Mouse (Mus musculus): ENCODE results near the gene Olfr10. TPM values are rescaled to one million over a fixed set of nuclear protein-coding genes. Genes with fewer than 3 reads are reported as not detected.
"Not testable (repeated sequence)": the region's sequence is repeated elsewhere in the genome, so short reads cannot be mapped to it uniquely, and the experiment has no call there.

Olfr10 gene
- polyA plus RNA-seq, 1 experiment = not detected

GRCm38 (mm10) chr11:49266671-49267070 lies 37.9 kb upstream of the Olfr10 start:
- no peak overlapping the region for H3K27ac ChIP-seq (ENCODE audit: insufficient read depth, low read depth, low read length)
- no peak overlapping the region for H3K4me3 ChIP-seq (ENCODE audit: insufficient read depth, low read length)
- no peak for TF ChIP-seq CTCF (IDR thresholded peaks at IDR 0.05; ENCODE audit: low read depth, low read length)
- no peak for TF ChIP-seq POLR2A (IDR thresholded peaks at IDR 0.05; ENCODE audit: borderline replicate concordance, low read depth, low read length)
- no peaks in the 10 kb centered on the region for H3K4me1 ChIP-seq (ENCODE audit: control insufficient read depth, insufficient read depth, low read length)

DNA sequence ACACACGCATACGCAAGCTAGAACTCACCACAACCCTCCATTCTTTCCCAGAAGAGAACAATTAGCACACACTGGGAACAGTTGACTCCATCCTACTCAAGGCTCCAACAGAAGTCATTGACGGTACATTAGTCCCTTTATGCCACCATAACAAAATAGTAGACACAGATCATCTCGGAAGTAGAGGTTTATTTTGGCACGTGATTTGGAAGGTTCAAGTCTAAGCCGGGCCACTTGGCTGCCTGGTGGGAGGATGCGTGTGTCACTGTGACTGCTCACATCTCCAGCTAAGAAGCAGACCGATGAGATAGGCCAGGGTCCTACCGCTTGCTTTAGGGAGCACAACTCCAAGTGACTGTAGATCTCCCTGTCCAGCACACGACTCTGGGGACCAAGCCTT lies 37.2 kb upstream of the Olfr10 start:
- Histone ChIP-seq H3K27ac (ENCODE audit: insufficient read depth, low read depth, low read length) (no peak overlapping the region), H3K4me3 (ENCODE audit: insufficient read depth, low read length) (no peak overlapping the region), H3K4me1 (ENCODE audit: control insufficient read depth, insufficient read depth, low read length) (no peaks in the 10 kb centered on the region)
- TF ChIP-seq POLR2A (IDR thresholded peaks at IDR 0.05; ENCODE audit: borderline replicate concordance, low read depth, low read length) = no peak
- no peak for TF ChIP-seq CTCF (IDR thresholded peaks at IDR 0.05; ENCODE audit: low read depth, low read length)

- Histone ChIP-seq H3K27ac (ENCODE audit: insufficient read depth, low read depth, low read length) (no peak overlapping the region), H3K4me3 (ENCODE audit: insufficient read depth, low read length) (no peak overlapping the region), H3K4me1 (ENCODE audit: control insufficient read depth, insufficient read depth, low read length) (no peaks in the 10 kb centered on the region)
- no peak for TF ChIP-seq POLR2A (IDR thresholded peaks at IDR 0.05; ENCODE audit: borderline replicate concordance, low read depth, low read length)
- TF ChIP-seq CTCF (IDR thresholded peaks at IDR 0.05; ENCODE audit: low read depth, low read length) = no peak
Observed at GRCm38 (mm10) chr11:49267970-49268579, 36.5 kb upstream of the Olfr10 start.

- Histone ChIP-seq H3K4me3 (ENCODE audit: insufficient read depth, low read length) (no peak overlapping the region), H3K4me1 (ENCODE audit: control insufficient read depth, insufficient read depth, low read length) (no peaks in the 10 kb centered on the region), H3K27ac (ENCODE audit: insufficient read depth, low read depth, low read length) (no peak overlapping the region)
- no peak for TF ChIP-seq POLR2A (IDR thresholded peaks at IDR 0.05; ENCODE audit: borderline replicate concordance, low read depth, low read length)
- no peak for TF ChIP-seq CTCF (IDR thresholded peaks at IDR 0.05; ENCODE audit: low read depth, low read length)
Observed at GRCm38 (mm10) chr11:49269761-49270160, 34.8 kb upstream of the Olfr10 start.

DNA sequence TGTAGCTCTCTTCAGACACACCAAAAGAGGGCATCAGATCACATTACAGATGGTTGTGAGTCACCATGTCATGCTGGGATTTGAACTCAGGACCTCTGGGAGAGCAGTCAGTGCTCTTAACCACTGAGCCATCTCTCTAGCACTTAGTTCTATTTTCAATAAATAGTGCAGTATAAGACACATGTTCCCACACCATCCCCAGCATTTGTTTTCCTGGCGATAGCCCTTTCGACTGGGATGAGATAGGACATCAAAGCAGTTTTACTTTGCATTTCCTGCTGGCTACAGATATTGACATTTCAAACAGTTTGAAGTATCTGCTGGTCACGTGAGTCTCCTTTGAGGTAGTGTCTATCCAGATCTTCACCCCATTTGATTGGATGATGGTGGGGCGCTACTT lies 34.2 kb upstream of the Olfr10 start:
- no peaks in the 10 kb centered on the region for H3K4me1 ChIP-seq (ENCODE audit: control insufficient read depth, insufficient read depth, low read length)
- TF ChIP-seq CTCF (IDR thresholded peaks at IDR 0.05; ENCODE audit: low read depth, low read length) (no peak), POLR2A (IDR thresholded peaks at IDR 0.05; ENCODE audit: borderline replicate concordance, low read depth, low read length) (no peak)
- H3K27ac ChIP-seq (ENCODE audit: insufficient read depth, low read depth, low read length) = no peak overlapping the region
- no peak overlapping the region for H3K4me3 ChIP-seq (ENCODE audit: insufficient read depth, low read length)

DNA sequence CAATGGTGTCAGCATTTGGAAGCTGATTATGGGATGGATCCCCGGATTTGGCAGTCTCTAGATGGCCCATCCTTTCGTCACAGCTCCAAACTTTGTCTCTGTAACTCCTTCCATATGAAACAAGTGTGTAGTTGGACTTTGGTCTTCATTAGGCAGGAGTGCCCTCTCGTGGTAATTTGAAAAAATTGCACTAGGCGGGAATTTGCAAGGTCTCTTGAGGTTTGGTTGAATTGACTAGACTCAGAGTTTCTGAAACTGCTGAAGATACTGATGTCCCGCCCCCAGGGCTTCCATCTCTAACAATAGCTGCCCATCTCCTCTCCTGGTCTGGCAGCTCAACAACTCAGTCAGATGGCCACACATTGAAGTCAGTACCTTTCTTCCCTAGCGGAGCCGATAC lies 33.2 kb upstream of the Olfr10 start:
- TF ChIP-seq CTCF (IDR thresholded peaks at IDR 0.05; ENCODE audit: low read depth, low read length) = no peak
- no peak for TF ChIP-seq POLR2A (IDR thresholded peaks at IDR 0.05; ENCODE audit: borderline replicate concordance, low read depth, low read length)
- H3K27ac ChIP-seq (ENCODE audit: insufficient read depth, low read depth, low read length) = no peak overlapping the region
- no peaks in the 10 kb centered on the region for H3K4me1 ChIP-seq (ENCODE audit: control insufficient read depth, insufficient read depth, low read length)
- H3K4me3 ChIP-seq (ENCODE audit: insufficient read depth, low read length) = no peak overlapping the region

GRCm38 (mm10) chr11:49273834-49274519 lies 30.6 kb upstream of the Olfr10 start:
- H3K27ac ChIP-seq (ENCODE audit: insufficient read depth, low read depth, low read length) = no peak overlapping the region
- no peak overlapping the region for H3K4me3 ChIP-seq (ENCODE audit: insufficient read depth, low read length)
- TF ChIP-seq CTCF (IDR thresholded peaks at IDR 0.05; ENCODE audit: low read depth, low read length) = no peak
- TF ChIP-seq POLR2A (IDR thresholded peaks at IDR 0.05; ENCODE audit: borderline replicate concordance, low read depth, low read length) = no peak
- H3K4me1 ChIP-seq (ENCODE audit: control insufficient read depth, insufficient read depth, low read length) = no peaks in the 10 kb centered on the region

GRCm38 (mm10) chr11:49278222-49278621 lies 26.3 kb upstream of the Olfr10 start, which contains the start of gene Olfr1393:
Olfr1393 (plus strand) TSS chr11:49278304.
- H3K4me3 ChIP-seq (ENCODE audit: insufficient read depth, low read length) = no peak within 1 kb of the TSS
- H3K4me1 ChIP-seq (ENCODE audit: control insufficient read depth, insufficient read depth, low read length) = no peaks in the 10 kb centered on the region
- H3K27ac ChIP-seq (ENCODE audit: insufficient read depth, low read depth, low read length) = no peak within 1 kb of the TSS
- no peak for TF ChIP-seq CTCF (IDR thresholded peaks at IDR 0.05; ENCODE audit: low read depth, low read length)
- no peak for TF ChIP-seq POLR2A (IDR thresholded peaks at IDR 0.05; ENCODE audit: borderline replicate concordance, low read depth, low read length)

GRCm38 (mm10) chr11:49284982-49285381 lies 19.6 kb upstream of the Olfr10 start, which contains the start of gene Olfr1392:
Olfr1392 (plus strand) TSS chr11:49285282.
- H3K27ac ChIP-seq (ENCODE audit: insufficient read depth, low read depth, low read length); H3K4me1 ChIP-seq (ENCODE audit: control insufficient read depth, insufficient read depth, low read length); H3K4me3 ChIP-seq (ENCODE audit: insufficient read depth, low read length): not testable (repeated sequence)

- Histone ChIP-seq H3K4me1 (ENCODE audit: control insufficient read depth, insufficient read depth, low read length) (no peaks in the 10 kb centered on the region), H3K27ac (ENCODE audit: insufficient read depth, low read depth, low read length) (no peak overlapping the region), H3K4me3 (ENCODE audit: insufficient read depth, low read length) (no peak overlapping the region)
- no peak for TF ChIP-seq CTCF (IDR thresholded peaks at IDR 0.05; ENCODE audit: low read depth, low read length)
- TF ChIP-seq POLR2A (IDR thresholded peaks at IDR 0.05; ENCODE audit: borderline replicate concordance, low read depth, low read length) = no peak
Observed at GRCm38 (mm10) chr11:49287251-49287650, 17.3 kb upstream of the Olfr10 start.
